In the genomic region with DNA sequence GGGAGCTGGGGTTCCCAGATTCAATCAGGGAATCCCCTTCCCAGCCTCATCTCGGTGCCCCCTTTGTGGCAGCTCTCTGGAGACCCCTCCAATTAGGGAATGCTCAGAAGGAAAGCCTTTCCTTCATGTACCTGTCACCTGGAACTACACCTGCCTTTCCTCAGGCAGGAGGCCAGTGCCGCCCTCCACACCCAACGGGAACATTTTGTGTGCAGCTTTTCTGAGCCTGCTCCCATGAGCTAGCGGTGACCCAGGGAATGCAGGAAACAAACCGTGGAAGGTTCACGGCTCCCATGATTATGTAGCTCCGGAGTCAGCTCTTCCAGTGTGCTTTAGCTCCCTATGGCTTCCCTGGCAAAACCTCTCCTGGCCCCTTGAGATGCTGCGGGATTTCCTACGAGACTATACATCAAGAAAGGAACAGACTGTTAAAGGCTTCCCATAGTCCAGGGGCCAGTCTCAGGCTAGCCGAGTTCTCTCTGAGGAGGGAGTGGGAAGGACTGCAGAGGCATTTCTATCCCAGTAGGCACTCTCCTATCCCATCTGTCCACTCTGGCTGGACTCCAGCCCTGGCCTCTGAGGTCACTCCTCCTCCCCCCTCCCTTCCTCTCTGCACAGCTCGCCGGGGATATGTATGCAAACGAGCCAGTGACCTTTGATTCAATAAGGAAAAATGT, we compare ENCODE assay signal across 8 mouse cellular contexts. TPM values are rescaled to one million over a fixed set of nuclear protein-coding genes. Genes with fewer than 3 reads are reported as not detected.
A peak's percentile ranks its signal among the peaks of the same experiment; 100 is the strongest.
DNase-seq lines count a peak whose midpoint lies in the region; ATAC-seq and TF ChIP-seq lines count a peak whose summit lies in the region.

No protein-coding gene starts in this region.

- no peak for TF ChIP-seq CTCF in testis, adult 2 months (IDR thresholded peaks at IDR 0.05; ENCODE audit: control insufficient read depth, insufficient read depth, insufficient replicate concordance, low read depth, low read length)

- no peak overlapping the region for H3K4me2 ChIP-seq in kidney, embryonic 14.5 days (replicated peaks; ENCODE audit: low read depth, low read length)

- H3K36me3 ChIP-seq in testis, adult 2 months (ENCODE audit: control insufficient read depth, insufficient read depth, low read length): no peaks in the 10 kb centered on the region
- H3K36me3 ChIP-seq in kidney, embryonic 14.5 days (ENCODE audit: control insufficient read depth, insufficient read depth, low read length): no peaks in the 10 kb centered on the region

- no peaks in the 10 kb centered on the region; the same call in 1 of the 2 replicates for H3K27me3 ChIP-seq in testis, adult 2 months (ENCODE audit: control insufficient read depth, insufficient read depth, low read length)
- peaks cover 7% of the 10 kb centered on the region; the same call in 1 of the 2 replicates for H3K27me3 ChIP-seq in kidney, embryonic 14.5 days (ENCODE audit: control insufficient read depth, insufficient read depth, low read length)

- H3K4me3 ChIP-seq in testis, adult 2 months (ENCODE audit: control insufficient read depth, low read depth, low read length): peak overlapping the region; percentile 52
- H3K4me3 ChIP-seq in kidney, embryonic 14.5 days (ENCODE audit: low read length): no peak overlapping the region

- TF ChIP-seq POLR2A in testis, adult 2 months (IDR thresholded peaks at IDR 0.05; ENCODE audit: control insufficient read depth, low read depth, low read length): no peak

- DNase-seq in testis, postnatal 14 days (ENCODE audit: low spot score): no peak
- DNase-seq in gastrocnemius, postnatal 14 days: peak; percentile 86
- peak; percentile 63 for DNase-seq in lung, postnatal 36 days
- no peak for DNase-seq in thymus, adult 18-20 months
- no peak for DNase-seq in left cerebral cortex, postnatal 36 days (ENCODE audit: low spot score in 2 of 2)
- DNase-seq in thymus, postnatal 36 days: no peak

- intact Hi-C loops in gastrocnemius, postnatal 14 days (cut with DNase I; ENCODE audit: low total_unique reads): no loop called here
- intact Hi-C loops in left cerebral cortex, postnatal 36 days (cut with DNase I): no loop called here

- 32% methylated on average over 13 of the region's 13 CpGs for WGBS in kidney, embryonic 14.5 days

- H3K9ac ChIP-seq in kidney, embryonic 14.5 days (ENCODE audit: low read depth, low read length): no peak overlapping the region

- 0 out of 2 replicates have a peak, but pooled peaks have one; percentile 14 for ATAC-seq in kidney, embryonic 14.5 days (ENCODE audit: low FRiP score, low TSS enrichment)

- H3K27ac ChIP-seq in testis, adult 2 months (ENCODE audit: control insufficient read depth, insufficient read depth, low read depth, low read length): no peak overlapping the region
- no peak overlapping the region for H3K27ac ChIP-seq in kidney, embryonic 14.5 days (ENCODE audit: low read depth, low read length)

- H3K9me3 ChIP-seq in kidney, embryonic 14.5 days (ENCODE audit: control insufficient read depth, low read length): no peaks in the 10 kb centered on the region

- peaks cover 11% of the 10 kb centered on the region for H3K4me1 ChIP-seq in testis, adult 2 months (ENCODE audit: control insufficient read depth, insufficient read depth, low read length)
- H3K4me1 ChIP-seq in kidney, embryonic 14.5 days (ENCODE audit: control insufficient read depth, insufficient read depth, low read length): peaks cover 11% of the 10 kb centered on the region

RNA-seq across cellular contexts. Expression of gene Speg, which starts 5.0 kb away (rescaled TPM):
- polyA plus RNA-seq in testis, adult 2 months (2012; rRNA removed): 1.4 and 5.8 TPM in 2 replicates
- total RNA-seq in gastrocnemius, postnatal 14 days (2021): 100 to 1,000 TPM; 167 to 173 TPM
- 39.6 and 43.5 TPM in 2 replicates for polyA plus RNA-seq in kidney, embryonic 14.5 days (2014; fragmentation: Nextera tagmentation; extraction: Ambion mirVana)
- 100 to 1,000 TPM; 173 to 212 TPM for total RNA-seq in left cerebral cortex, postnatal 36 days (2021)

RNA-seq across cellular contexts. Expression of gene Des, which starts 10.0 kb away (rescaled TPM):
- 3.6 and 9.8 TPM in 2 replicates for polyA plus RNA-seq in testis, adult 2 months (2012; rRNA removed)
- total RNA-seq in gastrocnemius, postnatal 14 days (2021): 1,000 to 10,000 TPM; 1,553 to 1,562 TPM
- polyA plus RNA-seq in kidney, embryonic 14.5 days (2014; fragmentation: Nextera tagmentation; extraction: Ambion mirVana): 41.5 and 51.6 TPM in 2 replicates
- 1 to 10 TPM in 1 of 2 experiments, under 1 TPM in 1; 0.84 to 1.5 TPM for total RNA-seq in left cerebral cortex, postnatal 36 days (2021)

RNA-seq across cellular contexts. Expression of gene Dnpep, which starts 52.3 kb away (rescaled TPM):
- 158 and 175 TPM in 2 replicates for polyA plus RNA-seq in testis, adult 2 months (2012; rRNA removed)
- 10 to 100 TPM; 52.7 to 54.6 TPM for total RNA-seq in gastrocnemius, postnatal 14 days (2021)
- polyA plus RNA-seq in kidney, embryonic 14.5 days (2014; fragmentation: Nextera tagmentation; extraction: Ambion mirVana): 146 and 150 TPM in 2 replicates
- 10 to 100 TPM; 51.9 to 55.9 TPM for total RNA-seq in left cerebral cortex, postnatal 36 days (2021)

Comparison
In these comparisons a context has a peak if more than half of its experiments do, and no peak if none do; other contexts are left out.
1. DNase-seq: peak in gastrocnemius, postnatal 14 days (single experiment) and lung, postnatal 36 days (single experiment); none in testis, postnatal 14 days (single experiment), thymus, adult 18-20 months (0 of 2), left cerebral cortex, postnatal 36 days (0 of 2) and thymus, postnatal 36 days (0 of 2).
2. RNA of gene Des, which starts 10.0 kb away (total RNA-seq): 1,553 to 1,562 TPM in gastrocnemius, postnatal 14 days; 0.84 to 1.5 TPM in left cerebral cortex, postnatal 36 days; every median in the first group is over 100 times any median in the second.